Mouse (Mus musculus) thymus, adult 2 months (tissue): Measurements from ENCODE around the gene Fam228b. TPM values are rescaled to one million over a fixed set of nuclear protein-coding genes. Genes with fewer than 3 reads are reported as not detected.
"Not testable (repeated sequence)": the region's sequence is repeated elsewhere in the genome, so short reads cannot be mapped to it uniquely, and the experiment has no call there.

Source experiments
- DNase-seq: peaks from one replicate; pipeline ENCODE4 v3.0.0; 2021
- H3K27ac ChIP-seq: fragments of 200-500 bp; 2 replicates; pipeline ENCODE4 v1.5.1; 2012; ENCODE audit warnings: low read length, control low read depth; ENCODE audit not compliant: control insufficient read depth, insufficient read depth
- H3K27me3 ChIP-seq: fragments of 200-500 bp; 2 replicates; pipeline ENCODE4 v1.6.1; 2012; ENCODE audit warnings: mild to moderate bottlenecking, low read length, moderate library complexity, mixed read lengths; ENCODE audit not compliant: control insufficient read depth, insufficient read depth
- H3K36me3 ChIP-seq: fragments of 200-500 bp; 2 replicates; pipeline ENCODE4 v1.6.1; 2012; ENCODE audit warnings: mild to moderate bottlenecking, low read length, moderate library complexity; ENCODE audit not compliant: control insufficient read depth, insufficient read depth
- H3K4me1 ChIP-seq: fragments of 200-500 bp; replicated peaks from 2 replicates; pipeline ENCODE4 v1.6.1; 2012; ENCODE audit warnings: low read length; ENCODE audit not compliant: control insufficient read depth, insufficient read depth
- H3K4me3 ChIP-seq: fragments of 200-500 bp; 2 replicates; pipeline ENCODE4 v1.5.1; 2012; ENCODE audit warnings: mild to moderate bottlenecking, low read length, control low read depth, moderate library complexity; ENCODE audit not compliant: control insufficient read depth, insufficient read depth
- CTCF ChIP-seq: fragments of 200-500 bp; IDR thresholded peaks from 2 replicates; pipeline ENCODE4 v1.5.1; 2012; ENCODE audit warnings: mild to moderate bottlenecking, control low read depth, low read length, moderate library complexity, borderline replicate concordance; ENCODE audit not compliant: control insufficient read depth, poor library complexity, insufficient read depth; ENCODE audit errors: extremely low read depth
- POLR2A ChIP-seq: fragments of 200-500 bp; IDR thresholded peaks from 2 replicates; pipeline ENCODE4 v1.6.1; 2012; ENCODE audit warnings: mild to moderate bottlenecking, low read length, control low read depth, moderate library complexity; ENCODE audit not compliant: control insufficient read depth, poor library complexity, insufficient read depth; ENCODE audit errors: extremely low read depth
- whole genome bisulfite sequencing: fragments of 180-500 bp; shearing (Covaris S2); methylation state at CpG from one replicate; pipeline ENCODE4 v1.1.7; 2018; 5-methylcytosine and 5-hydroxymethylcytosine counted together
- polyA plus RNA-seq: library from polyadenylated mRNA; depleted of rRNA; stranded (reverse); fragments of >200 nt; gene quantifications from 2 replicates; pipeline ENCODE4 v1.2.3, GENCODE M21; 2012

Fam228b gene
- polyA plus RNA-seq, 1 experiment: 0.71 TPM

GRCm38 (mm10) chr12:4793718-4794117 lies 24.7 kb upstream of the Fam228b start:
- no peaks in the 10 kb centered on the region for H3K27me3 ChIP-seq
- H3K27ac ChIP-seq: no peak overlapping the region
- DNase-seq: peak; percentile 29
- no peaks in the 10 kb centered on the region for H3K36me3 ChIP-seq
- no peaks in the 10 kb centered on the region for H3K4me1 ChIP-seq
- no peak overlapping the region for H3K4me3 ChIP-seq
- TF ChIP-seq CTCF: no peak
- no peak for TF ChIP-seq POLR2A
- 83% methylated on average over 1 of the region's 1 CpGs for WGBS

GRCm38 (mm10) chr12:4788128-4788527 lies 19.1 kb upstream of the Fam228b start:
- H3K27me3 ChIP-seq, H3K4me3 ChIP-seq, H3K27ac ChIP-seq, H3K4me1 ChIP-seq, DNase-seq, H3K36me3 ChIP-seq: not testable (repeated sequence)
- 96% methylated on average over 25 of the region's 25 CpGs for WGBS

GRCm38 (mm10) chr12:4784466-4784865 lies 15.4 kb upstream of the Fam228b start:
- WGBS: 19% methylated on average over 2 of the region's 2 CpGs
- no peak for TF ChIP-seq CTCF
- no peak for TF ChIP-seq POLR2A
- no peak for DNase-seq
- H3K36me3 ChIP-seq: no peaks in the 10 kb centered on the region
- H3K27me3 ChIP-seq: no peaks in the 10 kb centered on the region
- H3K4me1 ChIP-seq: peaks cover 12% of the 10 kb centered on the region
- no peak overlapping the region for H3K4me3 ChIP-seq
- no peak overlapping the region for H3K27ac ChIP-seq

- Histone ChIP-seq H3K27me3 (no peaks in the 10 kb centered on the region), H3K4me1 (peaks cover 12% of the 10 kb centered on the region), H3K4me3 (no peak overlapping the region), H3K36me3 (no peaks in the 10 kb centered on the region), H3K27ac (no peak overlapping the region)
- TF ChIP-seq CTCF: no peak
- peak; percentile 28 for DNase-seq
- 22% methylated on average over 5 of the region's 5 CpGs for WGBS
These were observed 14.5 kb upstream of the Fam228b start for GRCm38 (mm10) chr12:4783598-4783997.

DNA sequence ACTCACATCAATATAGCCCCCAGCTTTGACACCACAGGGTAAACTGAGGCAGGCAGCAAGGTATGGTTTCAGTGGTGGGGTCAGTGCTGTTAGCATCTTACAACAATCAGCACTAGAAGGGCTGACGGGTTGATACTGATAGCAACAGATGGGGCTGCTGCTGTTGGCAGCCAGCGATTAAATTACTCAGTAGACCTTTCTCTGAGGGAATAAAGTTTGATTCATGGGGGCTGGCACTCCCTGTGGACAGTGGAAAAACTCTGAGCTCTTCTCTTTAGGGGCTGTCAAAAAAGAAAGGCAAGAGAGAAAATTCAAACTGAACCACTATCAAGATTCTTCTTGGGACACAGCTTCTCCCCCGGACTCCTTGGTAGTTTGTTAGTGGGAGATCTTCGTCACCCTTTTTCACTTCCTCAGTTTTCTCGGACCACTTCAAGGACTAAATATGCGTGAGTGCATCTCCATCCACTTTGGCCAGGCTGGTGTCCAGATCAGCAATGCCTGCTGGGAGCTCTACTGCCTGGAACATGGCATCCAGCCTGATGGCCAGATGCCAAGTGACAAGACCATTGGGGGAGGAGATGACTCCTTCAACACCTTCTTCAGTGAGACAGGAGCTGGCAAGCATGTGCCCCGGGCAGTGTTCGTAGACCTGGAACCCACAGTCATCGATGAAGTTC lies 12.8 kb upstream of the Fam228b start:
- H3K27me3 ChIP-seq, H3K4me3 ChIP-seq, DNase-seq, H3K27ac ChIP-seq, H3K36me3 ChIP-seq: not testable (repeated sequence)
- peaks cover 12% of the 10 kb centered on the region for H3K4me1 ChIP-seq
- WGBS: 93% methylated on average over 9 of the region's 9 CpGs

- Histone ChIP-seq H3K4me3 (no peak overlapping the region), H3K36me3 (no peaks in the 10 kb centered on the region)
- 93% methylated on average over 1 of the region's 1 CpGs for WGBS
These were observed 12.2 kb upstream of the Fam228b start for GRCm38 (mm10) chr12:4781270-4781669.

GRCm38 (mm10) chr12:4780245-4780644 lies 11.2 kb upstream of the Fam228b start:
- Histone ChIP-seq H3K27me3 (no peaks in the 10 kb centered on the region), H3K27ac (no peak overlapping the region), H3K4me1 (peaks cover 17% of the 10 kb centered on the region), H3K36me3 (no peaks in the 10 kb centered on the region), H3K4me3 (no peak overlapping the region)
- TF ChIP-seq CTCF (no peak), POLR2A (no peak)
- 90% methylated on average over 2 of the region's 2 CpGs for WGBS
- no peak for DNase-seq

More at GRCm38 (mm10) chr12:4781270-4781669, 12.2 kb upstream of the Fam228b start:
- Histone ChIP-seq H3K4me1 (peaks cover 12% of the 10 kb centered on the region), H3K27me3 (no peaks in the 10 kb centered on the region), H3K27ac (no peak overlapping the region)
- TF ChIP-seq POLR2A (no peak), CTCF (no peak)
- no peak for DNase-seq
